Mouse (Mus musculus) intestine, postnatal 0 days (tissue): ENCODE measurements around the gene Rora. TPM values are rescaled to one million over a fixed set of nuclear protein-coding genes. Genes with fewer than 3 reads are reported as not detected.

Experiments used
- ATAC-seq: fragments of 200-750 bp; cut with Nextera tagmentation; 2 replicates; pipeline ENCODE4 v1.8.0; 2017; ENCODE audit warnings: mild to moderate bottlenecking, moderate TSS enrichment, moderate library complexity
- H3K27ac ChIP-seq: fragments of 300-500 bp; sonication (generic); 2 replicates; pipeline ENCODE4 v1.5.1; 2014; ENCODE audit warnings: mild to moderate bottlenecking, low read depth, low read length, moderate library complexity
- H3K27me3 ChIP-seq: fragments of 300-500 bp; sonication (generic); replicated peaks from 2 replicates; pipeline ENCODE4 v1.6.1; 2014; ENCODE audit warnings: low read length, mixed read lengths; ENCODE audit not compliant: control insufficient read depth, insufficient read depth
- H3K36me3 ChIP-seq: fragments of 300-500 bp; sonication (generic); 2 replicates; pipeline ENCODE4 v1.6.1; 2014; ENCODE audit warnings: mild to moderate bottlenecking, moderate library complexity; ENCODE audit not compliant: control insufficient read depth, insufficient read depth
- H3K4me1 ChIP-seq: fragments of 300-500 bp; sonication (generic); replicated peaks from 2 replicates; pipeline ENCODE4 v1.6.1; 2014; ENCODE audit warnings: antibody characterized with exemption, low read length, mixed read lengths; ENCODE audit not compliant: control insufficient read depth, insufficient read depth
- H3K4me2 ChIP-seq: fragments of 300-500 bp; sonication (generic); replicated peaks from 2 replicates; pipeline ENCODE4 v1.6.1; 2014; ENCODE audit warnings: low read depth, mild to moderate bottlenecking, moderate library complexity
- H3K4me3 ChIP-seq: fragments of 300-500 bp; sonication (generic); 2 replicates; pipeline ENCODE4 v1.5.1; 2014; ENCODE audit warnings: low read depth, low read length
- H3K9ac ChIP-seq: fragments of 300-500 bp; sonication (generic); 2 replicates; pipeline ENCODE4 v1.6.1; 2014; ENCODE audit warnings: mild to moderate bottlenecking, low read depth, low read length
- H3K9me3 ChIP-seq: fragments of 300-500 bp; sonication (generic); 2 replicates; pipeline ENCODE4 v1.6.1; 2016; ENCODE audit warnings: mixed run types; ENCODE audit not compliant: control insufficient read depth
- CTCF ChIP-seq: sonication (generic); IDR thresholded peaks from 2 replicates; pipeline ENCODE4 v1.5.1; 2016; ENCODE audit warnings: low read depth, mild to moderate bottlenecking, control low read depth, antibody characterized with exemption, moderate library complexity
- WGBS: fragments of 180-500 bp; shearing (Covaris S2); extraction: QIAGEN DNeasy Blood & Tissue Kit; methylation state at CpG from one replicate; pipeline ENCODE4 v1.1.7; 2014; 5-methylcytosine and 5-hydroxymethylcytosine counted together
- polyA plus RNA-seq: library from polyadenylated mRNA; unstranded; fragments of >200 nt; fragmentation: Nextera tagmentation; extraction: Ambion mirVana; gene quantifications from 2 replicates; pipeline ENCODE4 v1.2.1, GENCODE M21; 2015

The Rora gene
- polyA plus RNA-seq, 1 experiment from 2014 or later = 4.7 TPM

DNA sequence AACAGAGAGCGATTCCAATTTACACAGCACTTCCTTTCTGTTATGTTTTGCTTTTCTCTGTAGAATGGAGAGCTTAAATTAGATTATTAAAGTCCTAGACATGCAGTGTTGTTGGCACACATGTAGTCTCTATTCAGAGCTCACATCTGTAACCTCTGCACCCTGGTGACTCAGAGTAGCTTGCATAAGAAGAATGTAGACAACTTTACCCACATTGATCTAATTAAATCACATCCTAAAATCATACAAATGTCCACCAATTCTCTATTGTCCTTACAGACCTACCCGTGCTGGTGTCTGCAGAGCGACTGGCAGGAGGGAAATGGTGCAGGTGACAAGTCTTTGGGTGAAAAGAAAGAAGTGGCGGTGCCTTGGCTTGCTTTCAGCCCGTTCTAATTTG lies 155.9 kb downstream of the Rora start:
- WGBS = 72% methylated on average over 5 of the region's 5 CpGs
- no peak for TF ChIP-seq CTCF

DNA sequence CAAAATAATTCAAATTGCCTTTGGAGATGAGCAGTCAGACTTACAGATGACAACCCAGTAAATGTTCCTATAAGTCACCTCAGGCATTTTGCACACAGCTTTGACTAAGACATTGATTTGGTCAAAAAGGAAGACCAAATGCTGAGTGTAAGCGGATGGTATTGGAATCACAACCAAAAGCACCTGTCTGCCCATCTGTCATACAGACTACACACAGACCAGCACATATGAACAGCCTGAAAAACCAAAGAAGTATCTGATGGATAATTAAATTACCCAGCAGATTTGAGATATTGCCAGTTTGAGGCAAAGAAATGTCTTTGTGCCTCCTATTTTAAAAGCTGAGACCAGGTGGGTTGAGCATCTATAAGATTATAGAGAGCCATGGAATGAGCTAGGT lies 161.1 kb downstream of the Rora start:
- H3K27ac ChIP-seq = no peak overlapping the region
- H3K4me3 ChIP-seq = no peak overlapping the region
- 93% methylated on average over 1 of the region's 1 CpGs for WGBS
- 0 out of 2 replicates have a peak, but pooled peaks cover 3% of the 10 kb centered on the region for H3K4me1 ChIP-seq
- no peak for TF ChIP-seq CTCF
- no peaks in the 10 kb centered on the region for H3K9me3 ChIP-seq
- no peaks in the 10 kb centered on the region for H3K27me3 ChIP-seq
- no peaks in the 10 kb centered on the region for H3K36me3 ChIP-seq
- no peak overlapping the region for H3K4me2 ChIP-seq
- ATAC-seq = no peak
- H3K9ac ChIP-seq = no peak overlapping the region

More for the DNA sequence above, 155.9 kb downstream of the Rora start:
- ATAC-seq = no peak
- Histone ChIP-seq H3K9me3 (no peaks in the 10 kb centered on the region), H3K27ac (no peak overlapping the region), H3K36me3 (no peaks in the 10 kb centered on the region), H3K9ac (no peak overlapping the region), H3K4me3 (no peak overlapping the region), H3K4me2 (no peak overlapping the region), H3K27me3 (no peaks in the 10 kb centered on the region), H3K4me1 (0 out of 2 replicates have a peak, but pooled peaks cover 3% of the 10 kb centered on the region)

DNA sequence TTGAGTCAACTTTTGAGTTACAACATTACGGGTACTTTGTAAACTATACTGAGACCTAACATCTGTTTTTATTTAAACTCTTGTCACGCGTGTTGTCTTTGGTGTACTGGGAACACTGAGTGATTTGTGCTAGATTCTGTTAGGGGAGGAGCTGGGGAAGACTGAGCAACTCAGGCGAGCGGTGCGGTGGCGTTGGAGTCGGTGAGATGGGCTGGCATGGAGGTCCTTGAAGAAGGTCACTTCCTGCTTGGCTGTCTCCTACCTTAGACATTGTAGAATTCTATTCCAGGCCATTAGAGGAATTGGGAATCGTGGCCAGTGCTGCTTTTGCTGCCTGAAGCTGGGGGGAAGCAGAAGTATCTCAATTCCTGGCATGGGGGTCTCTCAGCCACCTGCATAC lies 162.3 kb downstream of the Rora start:
- H3K27me3 ChIP-seq = no peaks in the 10 kb centered on the region
- ATAC-seq = no peak
- 88% methylated on average over 9 of the region's 9 CpGs for WGBS
- no peak overlapping the region for H3K27ac ChIP-seq
- H3K9ac ChIP-seq = no peak overlapping the region
- 0 out of 2 replicates have a peak, but pooled peaks cover 3% of the 10 kb centered on the region for H3K4me1 ChIP-seq
- no peak overlapping the region for H3K4me3 ChIP-seq
- no peaks in the 10 kb centered on the region for H3K9me3 ChIP-seq
- TF ChIP-seq CTCF = no peak
- H3K36me3 ChIP-seq = no peaks in the 10 kb centered on the region
- no peak overlapping the region for H3K4me2 ChIP-seq

DNA sequence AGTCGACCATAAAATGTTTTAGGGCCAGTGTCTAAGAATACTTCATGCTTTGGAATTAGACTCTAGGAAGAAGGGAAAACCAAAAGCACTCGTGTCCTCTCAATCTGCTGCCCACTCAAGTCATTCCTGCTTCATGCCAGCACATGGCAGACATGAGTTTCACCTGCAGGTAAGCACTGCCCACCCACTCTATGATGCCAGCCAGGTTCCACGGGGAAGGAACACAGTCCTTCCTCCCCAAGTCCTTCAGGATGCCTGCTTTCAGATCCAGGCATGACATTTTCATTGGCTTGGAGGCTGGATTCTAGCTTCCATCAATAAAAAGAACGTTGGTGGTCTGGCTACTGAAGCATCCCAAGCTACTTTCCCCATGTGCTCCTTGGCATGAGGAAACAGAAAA lies 166.4 kb downstream of the Rora start:
- Histone ChIP-seq H3K9ac (no peak overlapping the region), H3K4me1 (no peaks in the 10 kb centered on the region), H3K4me2 (no peak overlapping the region), H3K9me3 (no peaks in the 10 kb centered on the region), H3K36me3 (no peaks in the 10 kb centered on the region), H3K4me3 (no peak overlapping the region), H3K27ac (no peak overlapping the region), H3K27me3 (no peaks in the 10 kb centered on the region)
- no peak for ATAC-seq
- WGBS = 68% methylated on average over 4 of the region's 4 CpGs
- no peak for TF ChIP-seq CTCF

DNA sequence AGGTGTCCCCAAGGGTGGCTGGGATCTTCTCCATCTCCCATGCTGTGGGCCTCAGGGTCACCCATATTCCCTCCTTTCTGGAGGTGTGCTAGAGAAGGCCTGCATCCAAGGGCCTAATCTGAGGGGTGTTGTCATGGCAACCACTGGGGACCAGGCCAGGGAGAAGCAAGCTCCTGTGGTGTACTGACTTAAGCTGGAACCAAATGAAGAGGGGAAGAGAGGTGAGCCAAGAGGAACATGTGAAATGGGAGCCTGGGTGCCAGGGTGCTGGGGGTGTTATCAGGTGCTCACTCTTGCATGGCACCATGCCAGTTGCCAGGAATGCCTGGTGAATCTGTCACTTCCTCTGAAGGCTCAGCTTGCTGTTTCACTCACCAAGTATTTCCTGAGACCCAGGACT lies 166.9 kb downstream of the Rora start:
- no peak for TF ChIP-seq CTCF

DNA sequence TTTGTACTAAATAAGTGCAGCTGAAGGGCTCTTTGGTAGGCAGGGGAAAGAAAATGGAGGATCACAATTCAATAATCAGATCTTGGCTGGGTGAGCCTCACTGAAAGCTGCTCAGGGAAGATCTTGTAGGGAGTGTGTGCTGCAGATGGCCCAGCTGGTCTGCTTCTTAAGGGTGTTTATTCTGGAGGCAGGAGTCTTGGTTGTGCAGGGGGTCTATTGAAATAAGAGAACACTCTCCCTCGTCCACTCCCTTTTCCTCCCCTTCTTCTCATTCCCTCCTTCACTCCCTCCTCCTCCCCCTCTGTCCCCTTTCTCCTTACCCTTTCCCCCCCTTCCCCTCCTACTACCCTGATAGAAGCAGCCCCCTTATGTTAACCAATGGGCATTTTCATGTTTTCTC lies 167.8 kb downstream of the Rora start:
- WGBS = 61% methylated on average over 1 of the region's 1 CpGs
- no peak overlapping the region for H3K9ac ChIP-seq
- ATAC-seq = no peak
- no peak for TF ChIP-seq CTCF
- H3K4me1 ChIP-seq = no peaks in the 10 kb centered on the region
- H3K27me3 ChIP-seq = no peaks in the 10 kb centered on the region
- no peak overlapping the region for H3K4me3 ChIP-seq
- H3K9me3 ChIP-seq = no peaks in the 10 kb centered on the region
- no peaks in the 10 kb centered on the region for H3K36me3 ChIP-seq
- H3K4me2 ChIP-seq = no peak overlapping the region
- no peak overlapping the region for H3K27ac ChIP-seq

More for the DNA sequence above, 166.9 kb downstream of the Rora start:
- ATAC-seq = no peak
- no peak overlapping the region for H3K4me3 ChIP-seq
- H3K4me2 ChIP-seq = no peak overlapping the region
- H3K9me3 ChIP-seq = no peaks in the 10 kb centered on the region
- no peak overlapping the region for H3K27ac ChIP-seq
- H3K9ac ChIP-seq = no peak overlapping the region
- no peaks in the 10 kb centered on the region for H3K36me3 ChIP-seq
- no peaks in the 10 kb centered on the region for H3K4me1 ChIP-seq
- H3K27me3 ChIP-seq = no peaks in the 10 kb centered on the region

DNA sequence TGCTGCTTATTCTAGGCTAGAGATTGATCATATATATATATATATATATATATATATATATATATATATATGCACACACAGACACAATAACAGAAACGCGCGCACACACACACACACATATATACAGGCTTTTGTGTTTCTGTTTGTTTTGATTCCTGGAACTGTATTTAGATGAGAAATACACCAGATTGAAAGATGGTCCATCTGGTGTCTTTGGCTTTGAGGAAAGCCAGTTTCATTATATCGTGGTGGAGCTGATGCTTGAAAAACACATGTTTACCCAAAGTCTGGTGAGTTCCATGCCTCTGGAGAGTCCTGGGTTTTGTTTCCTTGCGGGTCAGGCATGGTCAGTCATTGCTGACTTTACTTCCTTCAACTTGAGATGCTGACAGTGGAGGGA lies 169.7 kb downstream of the Rora start:
- no peaks in the 10 kb centered on the region for H3K4me1 ChIP-seq
- no peak overlapping the region for H3K4me2 ChIP-seq
- H3K27ac ChIP-seq = no peak overlapping the region
- H3K9ac ChIP-seq = no peak overlapping the region
- H3K9me3 ChIP-seq = no peaks in the 10 kb centered on the region
- TF ChIP-seq CTCF = no peak
- no peak for ATAC-seq
- WGBS = 89% methylated on average over 5 of the region's 5 CpGs
- no peaks in the 10 kb centered on the region for H3K27me3 ChIP-seq
- no peak overlapping the region for H3K4me3 ChIP-seq
- no peaks in the 10 kb centered on the region for H3K36me3 ChIP-seq
